Mouse (Mus musculus) ES-Bruce4 (cell line): Measurements from ENCODE around the gene Cenpa.

Source experiments
- CTCF ChIP-seq: IDR thresholded peaks from one replicate; pipeline ENCODE4 v1.8.1; 2011; ENCODE audit warnings: low read depth, low read length
- POLR2A ChIP-seq: IDR thresholded peaks from one replicate; pipeline ENCODE4 v1.8.1; 2011; ENCODE audit warnings: low read length; ENCODE audit not compliant: insufficient read depth

DNA sequence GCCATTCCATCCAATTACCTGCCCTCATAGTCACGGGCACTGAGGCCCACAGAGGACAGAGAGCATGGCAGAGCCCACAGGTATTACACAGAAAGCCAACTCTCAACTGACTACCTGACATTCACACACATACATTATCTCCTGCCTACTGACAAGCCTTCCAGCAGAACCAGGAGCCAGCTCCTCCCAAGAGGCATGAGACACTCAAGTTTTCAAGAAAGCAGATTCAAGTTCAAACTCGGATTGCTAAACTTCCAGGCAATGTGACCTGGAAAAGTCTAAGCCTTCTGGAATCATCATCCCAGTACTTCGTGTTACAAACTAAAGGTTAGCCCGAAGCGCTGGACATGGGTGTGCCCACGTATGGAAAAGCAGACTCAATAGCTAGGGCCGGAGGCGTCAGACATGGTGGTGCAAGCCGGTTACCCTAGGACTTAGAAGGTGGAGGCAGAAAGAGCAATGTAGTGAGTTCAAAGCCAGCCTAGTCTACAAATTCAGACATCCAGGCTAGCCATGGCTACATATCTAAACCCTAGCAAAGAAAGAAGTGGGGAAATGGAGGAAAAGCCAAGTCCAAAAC, 45.3 kb upstream of the Cenpa start:
- TF ChIP-seq CTCF = no peak
- TF ChIP-seq POLR2A = no peak
